Mouse (Mus musculus): ENCODE measurements around the gene Plekhm2.

The Plekhm2 gene

DNA sequence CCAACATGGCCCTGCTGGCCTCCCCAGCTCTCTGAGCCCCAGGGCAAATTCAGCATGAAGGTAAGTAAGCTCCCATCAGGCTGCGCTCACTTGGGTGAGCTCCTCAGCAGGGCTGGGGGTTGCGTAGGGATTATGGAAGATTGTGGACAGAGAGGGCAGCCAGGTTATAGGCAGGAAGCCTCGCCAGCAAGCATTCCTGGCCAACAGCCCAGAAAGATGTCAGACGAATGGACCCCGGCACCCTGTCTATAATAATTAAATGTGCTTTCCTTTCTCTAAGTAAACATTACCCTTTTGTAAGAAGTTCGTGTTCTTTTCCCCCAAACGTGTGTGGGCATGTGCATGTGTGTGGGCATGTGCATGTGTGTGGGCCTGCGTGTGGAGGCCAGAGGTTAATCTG lies 60.2 kb downstream of the Plekhm2 start:
- no peak for DNase-seq (ENCODE audit: low read depth, low spot score)

DNA sequence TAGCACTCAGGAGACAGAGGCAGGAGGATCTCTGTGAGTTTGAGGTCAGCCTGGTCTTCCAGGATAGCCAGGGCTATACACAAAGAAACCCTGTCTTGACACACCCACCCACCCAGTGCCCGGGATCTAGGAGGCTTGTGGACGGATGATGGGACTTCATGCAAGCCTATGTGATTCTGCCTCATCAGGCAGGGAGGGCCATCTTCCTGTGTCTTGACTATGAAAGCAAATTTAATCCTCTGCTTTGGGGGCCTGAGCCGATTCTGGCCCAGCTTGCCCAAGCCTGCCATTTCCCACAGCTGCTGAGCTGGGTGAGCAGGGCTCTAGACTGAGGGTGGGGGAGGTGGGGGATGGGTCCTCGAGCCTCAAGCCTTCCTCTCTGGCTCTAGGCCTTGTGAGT lies 60.8 kb downstream of the Plekhm2 start:
- DNase-seq (ENCODE audit: low read depth, low spot score), result no peak

DNA sequence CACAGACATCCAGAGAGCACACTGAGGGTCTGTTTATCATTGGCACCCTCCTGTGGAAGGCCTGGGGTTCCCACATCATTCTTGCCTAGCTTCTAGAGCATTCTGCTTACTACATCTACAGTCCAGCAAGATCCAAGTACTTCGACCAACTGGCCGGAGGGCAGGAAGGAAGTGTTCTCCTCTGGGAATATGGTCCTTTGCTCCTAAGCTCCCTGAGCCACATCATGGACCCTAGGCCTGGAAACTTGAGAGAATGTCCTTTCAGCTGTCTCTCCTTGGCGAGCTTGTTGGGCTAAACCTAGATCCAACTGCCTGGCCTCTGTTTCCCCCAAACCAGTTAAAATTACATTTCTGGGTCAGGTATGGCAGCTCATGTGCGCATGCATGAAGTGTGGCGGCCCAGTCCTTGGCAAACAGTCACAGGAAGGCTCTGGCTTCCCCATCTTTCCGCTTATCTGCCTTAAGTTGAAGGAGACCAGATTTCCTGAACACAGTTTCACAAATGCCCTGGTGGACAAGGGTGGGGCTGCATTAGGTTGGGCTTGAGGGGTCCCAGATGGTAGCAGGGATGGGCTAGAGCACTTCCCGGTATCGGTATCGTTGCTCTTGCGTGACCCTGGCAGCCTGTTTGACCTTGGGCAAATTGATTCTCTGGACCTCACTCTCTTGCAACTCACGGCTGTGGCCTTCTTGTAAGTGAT lies 62.0 kb downstream of the Plekhm2 start:
- DNase-seq (ENCODE audit: low read depth, low spot score), result no peak

DNA sequence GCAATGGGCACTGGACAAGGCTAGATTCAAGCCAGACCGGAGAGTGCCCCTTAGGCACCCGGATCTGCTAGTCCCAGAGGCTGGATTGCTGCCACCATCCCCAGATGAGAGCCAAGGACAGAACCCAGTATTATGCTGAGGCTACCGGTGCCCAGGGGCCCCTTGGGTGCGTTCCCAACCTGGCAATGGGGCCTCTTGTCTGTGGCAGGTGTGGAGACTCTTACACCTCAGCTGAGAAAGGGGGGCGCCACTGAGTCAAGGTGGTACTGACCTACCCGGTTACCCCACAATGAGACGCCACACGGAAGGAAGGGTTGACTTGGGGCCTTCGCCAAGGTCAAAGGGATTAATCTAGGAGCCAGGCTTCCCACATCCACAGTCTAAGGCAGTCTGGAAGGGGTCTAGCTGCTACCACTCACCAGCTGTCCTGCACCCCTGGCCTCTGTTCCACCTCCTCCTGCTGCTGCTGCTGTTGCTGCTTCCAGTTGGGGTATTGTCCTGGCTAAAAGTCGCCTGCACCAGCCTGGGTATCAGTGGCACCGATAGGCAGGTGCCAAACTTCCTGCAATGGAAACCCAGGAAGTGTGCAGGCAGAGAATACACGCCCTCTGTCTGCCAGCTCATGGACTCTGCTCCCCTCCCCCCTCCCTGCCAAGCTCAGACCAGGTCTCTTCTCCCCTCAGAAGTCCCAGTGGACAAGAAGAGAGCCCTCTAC lies 63.4 kb downstream of the Plekhm2 start:
- no peak for DNase-seq (ENCODE audit: low read depth, low spot score)

DNA sequence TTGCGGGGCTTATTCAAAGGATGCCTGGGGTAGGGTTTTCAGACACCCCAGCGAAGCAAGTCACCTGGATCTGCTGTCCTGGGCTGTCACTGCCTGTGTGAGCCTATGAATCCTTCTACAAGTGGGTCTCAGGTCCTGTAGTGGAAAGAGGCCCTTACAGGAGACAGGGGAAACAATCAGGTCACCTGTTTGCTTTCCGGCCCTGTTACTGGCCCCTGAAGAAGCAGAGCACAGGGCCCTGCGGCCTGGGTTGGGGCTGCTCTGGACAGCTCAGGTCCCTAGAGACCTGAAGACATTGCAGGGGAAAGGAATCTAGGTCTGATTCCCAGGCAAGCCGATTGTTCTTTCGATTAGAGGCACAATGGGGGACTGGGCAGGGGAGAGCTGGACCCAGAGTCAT lies 64.3 kb downstream of the Plekhm2 start:
- DNase-seq (ENCODE audit: low read depth, low spot score), result no peak

GRCm38 (mm10) chr4:141599251-141600141 lies 65.2 kb downstream of the Plekhm2 start:
- no peak for DNase-seq (ENCODE audit: low read depth, low spot score)

DNA sequence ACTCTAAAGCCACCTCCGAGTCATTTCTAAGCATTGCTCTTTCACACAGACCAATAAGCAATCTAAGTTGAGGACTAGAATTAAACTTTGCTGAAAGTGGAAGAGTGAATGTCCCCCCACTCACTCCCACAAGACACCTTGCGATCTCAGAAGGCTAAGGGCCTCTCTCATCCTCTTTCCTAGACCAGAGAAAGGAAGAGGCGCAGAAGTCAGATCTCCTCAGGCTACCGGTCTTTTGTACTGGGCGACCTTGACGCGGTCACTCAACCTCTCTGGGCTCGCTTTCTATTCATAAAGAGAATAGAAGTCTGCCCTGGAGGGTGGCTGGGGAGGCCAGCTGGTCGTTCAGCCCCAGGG lies 65.8 kb downstream of the Plekhm2 start:
- DNase-seq (ENCODE audit: low read depth, low spot score), result no peak

DNA sequence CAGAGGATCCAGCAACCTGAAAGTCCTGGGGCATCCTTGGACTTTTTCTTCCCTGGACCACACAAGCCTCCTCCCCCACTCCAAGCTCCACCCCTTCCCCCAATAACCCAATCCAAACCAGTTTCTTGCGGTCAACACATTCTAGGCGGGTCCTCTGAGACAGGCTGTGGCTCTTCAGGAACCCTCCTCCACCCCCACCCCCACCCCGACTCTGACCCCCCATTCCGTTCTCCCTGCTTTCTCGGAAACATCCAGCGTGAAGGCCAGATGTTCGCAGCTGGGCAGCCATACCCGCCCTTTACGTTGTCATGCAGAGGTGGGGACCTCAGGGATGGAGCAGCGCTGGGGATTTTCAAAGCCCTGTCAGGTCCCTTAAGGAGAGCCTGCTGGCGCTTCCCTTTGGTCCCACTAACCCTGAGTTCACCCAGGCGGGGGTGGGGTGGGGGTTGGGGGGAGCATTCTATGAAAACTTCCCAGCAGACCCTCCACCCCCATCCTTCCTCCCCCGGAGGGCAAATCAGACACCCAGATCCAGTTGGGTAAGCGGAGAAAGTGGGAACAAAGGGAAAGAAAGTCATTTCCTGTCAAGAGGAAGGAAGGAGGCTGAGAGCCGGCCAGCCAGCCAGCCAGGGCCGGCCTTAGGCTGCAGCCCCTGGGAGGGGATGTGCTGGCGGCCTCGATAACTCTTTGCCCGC lies 66.4 kb downstream of the Plekhm2 start:
- DNase-seq (ENCODE audit: low read depth, low spot score), result no peak

DNA sequence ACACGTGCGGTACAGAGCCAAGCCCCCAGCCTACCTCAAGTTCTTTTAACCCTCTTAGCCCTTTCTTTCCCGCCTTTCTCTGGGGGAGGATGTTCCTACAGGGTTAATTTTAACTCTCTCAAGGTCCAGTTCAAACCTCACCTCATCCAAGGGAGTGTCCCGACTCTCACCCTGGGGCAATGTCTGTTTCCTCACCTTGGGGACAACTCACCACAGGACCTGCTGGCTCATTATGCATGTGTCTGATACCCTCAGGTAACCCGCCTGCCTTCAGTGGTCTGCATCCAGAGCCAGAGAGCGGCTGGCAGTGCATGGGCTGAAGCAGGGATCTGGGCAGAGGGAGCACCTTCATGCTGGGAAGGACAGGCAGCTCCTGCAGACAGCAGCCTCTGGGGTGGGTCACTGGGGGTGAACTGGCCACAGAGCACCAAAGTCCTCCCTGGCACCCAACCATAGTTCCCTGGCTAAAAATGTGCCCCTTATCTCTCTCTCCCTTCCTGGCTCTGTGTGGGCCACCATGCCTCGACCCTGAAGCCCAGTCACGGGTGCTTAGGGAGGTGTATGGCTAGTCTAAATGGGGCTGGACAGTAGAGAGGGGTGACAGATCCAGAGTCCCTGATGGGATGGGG lies 67.9 kb downstream of the Plekhm2 start:
- DNase-seq (ENCODE audit: low read depth, low spot score), result no peak

- no peak for DNase-seq (ENCODE audit: low read depth, low spot score)
These were observed 69.0 kb downstream of the Plekhm2 start for GRCm38 (mm10) chr4:141595605-141596268.

DNA sequence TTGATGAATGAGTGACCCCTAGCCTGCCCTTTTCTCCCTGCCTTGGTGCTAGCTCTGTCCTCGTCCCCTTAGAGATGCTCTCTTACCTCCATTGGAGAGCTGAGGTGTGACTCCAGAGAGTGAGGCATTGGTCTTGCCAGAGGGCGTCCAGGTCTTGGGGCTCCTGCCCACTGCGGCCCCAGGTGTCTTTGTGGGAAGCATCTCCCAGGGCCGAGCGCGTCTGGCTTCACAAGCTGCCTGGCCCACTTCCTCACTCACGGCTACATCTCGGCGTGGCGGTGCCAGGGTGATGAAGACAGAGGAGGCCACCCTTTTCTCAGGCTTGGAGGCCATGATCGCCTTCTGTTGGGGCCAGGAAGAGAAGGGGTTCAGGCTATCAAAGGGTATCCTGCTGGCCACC lies 69.6 kb downstream of the Plekhm2 start:
- no peak for DNase-seq (ENCODE audit: low read depth, low spot score)

DNA sequence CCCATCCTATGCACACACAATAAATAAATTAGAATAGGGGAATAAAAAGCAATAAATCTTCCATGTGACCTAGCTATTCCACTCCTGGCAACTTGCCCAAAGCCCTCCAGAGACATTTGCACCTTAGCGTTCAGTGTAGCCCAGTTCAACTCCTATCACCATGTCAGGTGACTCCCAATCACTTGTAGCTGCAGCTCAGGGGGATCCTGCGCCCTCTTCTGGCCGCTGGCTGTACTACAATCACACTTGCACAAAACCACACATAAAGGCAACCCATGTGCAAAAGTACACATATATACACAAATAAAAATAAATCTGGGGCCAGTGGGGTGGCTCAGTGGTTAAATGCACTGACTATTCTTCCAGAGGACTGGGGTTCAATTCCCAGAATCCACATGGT lies 73.2 kb downstream of the Plekhm2 start:
- DNase-seq (ENCODE audit: low read depth, low spot score), result no peak

- no peak for DNase-seq (ENCODE audit: low read depth, low spot score)
These were observed 80.8 kb downstream of the Plekhm2 start for GRCm38 (mm10) chr4:141583919-141584318.

- no peak for DNase-seq (ENCODE audit: low read depth, low spot score)
These were observed 83.6 kb downstream of the Plekhm2 start for GRCm38 (mm10) chr4:141581051-141581450.

DNA sequence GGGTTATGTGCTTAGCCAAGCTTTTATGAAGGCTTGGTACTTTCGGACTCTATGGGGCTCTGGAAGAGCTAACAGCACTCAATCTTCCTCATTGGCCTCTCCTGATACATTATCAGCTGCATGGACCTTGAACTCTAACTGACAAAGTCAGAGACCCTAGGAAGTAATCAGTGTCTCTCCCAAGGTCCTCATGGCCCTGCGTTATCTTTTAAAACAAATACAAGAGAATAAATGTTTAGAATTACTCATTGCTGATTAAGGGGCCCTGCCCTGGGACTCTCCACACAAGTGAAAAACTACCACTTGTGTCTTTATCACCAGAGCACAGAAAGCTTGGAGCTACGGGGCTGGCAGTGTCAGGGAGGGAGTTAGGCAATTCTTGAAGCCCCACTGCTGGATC lies 85.9 kb downstream of the Plekhm2 start:
- no peak for DNase-seq (ENCODE audit: low read depth, low spot score)

- DNase-seq (ENCODE audit: low read depth, low spot score), result no peak
These were observed 87.8 kb downstream of the Plekhm2 start for GRCm38 (mm10) chr4:141576877-141577276.

DNA sequence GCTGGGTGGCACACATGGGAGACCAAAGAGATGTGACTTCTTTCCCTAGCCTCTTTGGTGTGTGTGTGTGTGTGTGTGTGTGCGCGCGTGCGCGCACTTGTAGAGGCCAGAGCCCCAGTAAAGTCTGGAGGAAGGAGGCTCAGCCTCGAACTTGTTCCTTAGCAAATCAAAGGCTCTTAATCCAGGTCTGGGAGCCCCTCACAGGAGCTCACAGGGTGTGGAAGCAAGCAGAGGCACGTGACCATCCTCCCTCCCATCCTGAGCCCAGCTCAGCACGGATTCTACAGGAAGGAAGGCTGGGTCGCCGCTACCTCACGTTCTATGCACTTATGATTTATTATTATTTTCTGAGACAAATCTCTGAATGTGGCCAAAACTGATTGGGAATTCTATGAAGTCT lies 88.3 kb downstream of the Plekhm2 start:
- no peak for DNase-seq (ENCODE audit: low read depth, low spot score)
